Mouse (Mus musculus): ENCODE data around the gene Chaf1b. TPM values are rescaled to one million over a fixed set of nuclear protein-coding genes. Genes with fewer than 3 reads are reported as not detected.

The Chaf1b gene
- polyA plus RNA-seq, 1 experiment, result 4.9 TPM

DNA sequence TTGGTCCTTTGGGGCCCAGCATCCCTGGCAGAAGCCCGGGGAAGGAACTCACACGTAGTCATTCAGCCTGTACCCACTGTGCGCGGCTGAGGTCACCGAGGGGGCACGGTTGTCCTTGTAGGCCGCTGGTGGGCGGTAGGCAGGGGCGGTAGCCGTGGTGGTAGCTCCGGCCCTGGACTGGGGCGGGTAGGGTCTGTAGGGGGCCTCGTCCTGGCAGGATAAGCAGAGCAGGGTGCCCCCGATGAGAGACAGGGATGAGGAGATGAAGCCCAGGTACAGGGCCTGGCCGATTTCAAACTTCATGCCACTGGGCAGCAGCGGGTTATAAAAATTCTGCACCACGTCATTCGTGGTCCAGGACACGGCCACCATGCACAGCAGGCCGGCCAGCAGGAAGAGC lies 35.5 kb downstream of the Chaf1b start:
- H3K36me3 ChIP-seq (ENCODE audit: control insufficient read depth, insufficient read depth, low read length), result no peaks in the 10 kb centered on the region
- 90% methylated on average over 20 of the region's 20 CpGs for WGBS
- peaks cover 6% of the 10 kb centered on the region; the same call in 1 of the 2 replicates for H3K4me1 ChIP-seq (ENCODE audit: control insufficient read depth, insufficient read depth, insufficient read length)
- DNase-seq (ENCODE audit: low read depth in 1 of 2, low spot score in 2 of 2), result no peak
- H3K27me3 ChIP-seq (ENCODE audit: control insufficient read depth, insufficient read depth, low read length), result no peaks in the 10 kb centered on the region
- H3K27ac ChIP-seq (ENCODE audit: insufficient read depth, low read length), result no peak overlapping the region
- TF ChIP-seq CTCF (IDR thresholded peaks at IDR 0.05; ENCODE audit: extremely low read depth, insufficient read depth, insufficient read length, insufficient replicate concordance) (no peak), POLR2A (IDR thresholded peaks at IDR 0.05; ENCODE audit: low read depth, low read length) (no peak)
- no peak overlapping the region for H3K4me3 ChIP-seq (ENCODE audit: extremely low read depth, insufficient read depth, insufficient read length)

- Histone ChIP-seq H3K27ac (ENCODE audit: insufficient read depth, low read length) (no peak overlapping the region), H3K4me1 (ENCODE audit: control insufficient read depth, insufficient read depth, insufficient read length) (peaks cover 5% of the 10 kb centered on the region; the same call in 1 of the 2 replicates), H3K4me3 (ENCODE audit: extremely low read depth, insufficient read depth, insufficient read length) (no peak overlapping the region), H3K36me3 (ENCODE audit: control insufficient read depth, insufficient read depth, low read length) (no peaks in the 10 kb centered on the region), H3K27me3 (ENCODE audit: control insufficient read depth, insufficient read depth, low read length) (no peaks in the 10 kb centered on the region)
- WGBS, result 47% methylated on average over 4 of the region's 4 CpGs
- TF ChIP-seq CTCF (IDR thresholded peaks at IDR 0.05; ENCODE audit: extremely low read depth, insufficient read depth, insufficient read length, insufficient replicate concordance) (no peak), POLR2A (IDR thresholded peaks at IDR 0.05; ENCODE audit: low read depth, low read length) (no peak)
- DNase-seq (ENCODE audit: low read depth in 1 of 2, low spot score in 2 of 2), result no peak
Measured at GRCm38 (mm10) chr16:93920673-93921072, 37.0 kb downstream of the Chaf1b start.

- no peaks in the 10 kb centered on the region for H3K27me3 ChIP-seq (ENCODE audit: control insufficient read depth, insufficient read depth, low read length)
- H3K36me3 ChIP-seq (ENCODE audit: control insufficient read depth, insufficient read depth, low read length), result no peaks in the 10 kb centered on the region
- peaks cover 3% of the 10 kb centered on the region; the same call in 1 of the 2 replicates for H3K4me1 ChIP-seq (ENCODE audit: control insufficient read depth, insufficient read depth, insufficient read length)
- TF ChIP-seq CTCF (IDR thresholded peaks at IDR 0.05; ENCODE audit: extremely low read depth, insufficient read depth, insufficient read length, insufficient replicate concordance), result no peak
- no peak for TF ChIP-seq POLR2A (IDR thresholded peaks at IDR 0.05; ENCODE audit: low read depth, low read length)
- WGBS, result 80% methylated on average over 5 of the region's 5 CpGs
- no peak overlapping the region for H3K4me3 ChIP-seq (ENCODE audit: extremely low read depth, insufficient read depth, insufficient read length)
- no peak for DNase-seq (ENCODE audit: low read depth in 1 of 2, low spot score in 2 of 2)
- no peak overlapping the region for H3K27ac ChIP-seq (ENCODE audit: insufficient read depth, low read length)
Measured at GRCm38 (mm10) chr16:93922835-93923389, 39.2 kb downstream of the Chaf1b start.

DNA sequence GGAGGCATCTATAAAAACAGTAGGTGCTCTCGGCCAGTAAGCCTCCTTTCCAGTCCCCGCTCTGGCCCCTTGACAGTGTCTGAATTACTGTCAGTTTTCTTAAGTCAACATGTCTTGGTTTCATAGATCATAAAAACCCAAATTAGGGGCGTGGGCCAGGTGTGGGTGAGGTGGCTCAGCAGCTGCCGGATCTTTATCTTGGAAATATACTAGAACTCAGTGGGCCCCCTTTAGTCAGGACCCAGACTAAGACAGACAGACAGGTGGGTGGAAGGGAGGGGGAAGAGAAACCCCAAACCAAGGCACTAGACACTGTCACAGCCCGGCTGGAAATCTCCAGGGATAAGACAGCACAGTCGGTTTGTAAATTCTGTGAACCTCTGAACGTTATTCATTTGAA lies 40.1 kb downstream of the Chaf1b start:
- Histone ChIP-seq H3K27ac (ENCODE audit: insufficient read depth, low read length) (no peak overlapping the region), H3K36me3 (ENCODE audit: control insufficient read depth, insufficient read depth, low read length) (no peaks in the 10 kb centered on the region), H3K27me3 (ENCODE audit: control insufficient read depth, insufficient read depth, low read length) (no peaks in the 10 kb centered on the region), H3K4me3 (ENCODE audit: extremely low read depth, insufficient read depth, insufficient read length) (no peak overlapping the region), H3K4me1 (ENCODE audit: control insufficient read depth, insufficient read depth, insufficient read length) (no peaks in the 10 kb centered on the region)
- no peak for DNase-seq (ENCODE audit: low read depth in 1 of 2, low spot score in 2 of 2)
- TF ChIP-seq POLR2A (IDR thresholded peaks at IDR 0.05; ENCODE audit: low read depth, low read length), result no peak
- no peak for TF ChIP-seq CTCF (IDR thresholded peaks at IDR 0.05; ENCODE audit: extremely low read depth, insufficient read depth, insufficient read length, insufficient replicate concordance)
- WGBS, result 74% methylated on average over 7 of the region's 7 CpGs

- Histone ChIP-seq H3K36me3 (ENCODE audit: control insufficient read depth, insufficient read depth, low read length) (no peaks in the 10 kb centered on the region), H3K4me3 (ENCODE audit: extremely low read depth, insufficient read depth, insufficient read length) (no peak overlapping the region), H3K27me3 (ENCODE audit: control insufficient read depth, insufficient read depth, low read length) (no peaks in the 10 kb centered on the region), H3K4me1 (ENCODE audit: control insufficient read depth, insufficient read depth, insufficient read length) (no peaks in the 10 kb centered on the region), H3K27ac (ENCODE audit: insufficient read depth, low read length) (no peak overlapping the region)
- TF ChIP-seq POLR2A (IDR thresholded peaks at IDR 0.05; ENCODE audit: low read depth, low read length), result no peak
- TF ChIP-seq CTCF (IDR thresholded peaks at IDR 0.05; ENCODE audit: extremely low read depth, insufficient read depth, insufficient read length, insufficient replicate concordance), result no peak
- no peak for DNase-seq (ENCODE audit: low read depth in 1 of 2, low spot score in 2 of 2)
- 59% methylated on average over 8 of the region's 8 CpGs for WGBS
Measured at GRCm38 (mm10) chr16:93925684-93926247, 42.1 kb downstream of the Chaf1b start.

GRCm38 (mm10) chr16:93929370-93930032 lies 45.8 kb downstream of the Chaf1b start:
- TF ChIP-seq CTCF (IDR thresholded peaks at IDR 0.05; ENCODE audit: extremely low read depth, insufficient read depth, insufficient read length, insufficient replicate concordance), result no peak
- no peak for TF ChIP-seq POLR2A (IDR thresholded peaks at IDR 0.05; ENCODE audit: low read depth, low read length)
- no peak overlapping the region for H3K4me3 ChIP-seq (ENCODE audit: extremely low read depth, insufficient read depth, insufficient read length)
- no peaks in the 10 kb centered on the region for H3K4me1 ChIP-seq (ENCODE audit: control insufficient read depth, insufficient read depth, insufficient read length)
- no peaks in the 10 kb centered on the region for H3K27me3 ChIP-seq (ENCODE audit: control insufficient read depth, insufficient read depth, low read length)
- H3K27ac ChIP-seq (ENCODE audit: insufficient read depth, low read length), result no peak overlapping the region
- no peaks in the 10 kb centered on the region for H3K36me3 ChIP-seq (ENCODE audit: control insufficient read depth, insufficient read depth, low read length)
- WGBS, result 93% methylated on average over 17 of the region's 17 CpGs
- DNase-seq (ENCODE audit: low read depth in 1 of 2, low spot score in 2 of 2), result no peak

All from spleen, adult 2 months (tissue).